Mouse (Mus musculus) hematopoietic stem cell, adult 5-6 weeks (primary cell): ENCODE data around the gene Gsk3a. TPM values are rescaled to one million over a fixed set of nuclear protein-coding genes. Genes with fewer than 3 reads are reported as not detected.

Experiments
- ATAC-seq, 2 experiments: fragments of 125-278 bp in 1 of 2; replicated peaks in 1 of 2; 2 replicates each; pipeline ENCODE4 v1.8.0; 2016 to 2017; ENCODE audit warnings: inconsistent platforms in 2 of 2, mild to moderate bottlenecking in 2 of 2, moderate number of reproducible peaks in 2 of 2, low read depth in 1 of 2, moderate TSS enrichment in 1 of 2; ENCODE audit not compliant: low FRiP score in 2 of 2, poor library complexity in 2 of 2, severe bottlenecking in 2 of 2, insufficient read depth in 1 of 2, low TSS enrichment in 1 of 2
- total RNA-seq: library from RNA; stranded (forward); fragments of 172-1452, 232-1000 nt; gene quantifications from 2 replicates; pipeline ENCODE4 v1.2.3, GENCODE M21; 2017

Gsk3a gene
- total RNA-seq, 1 experiment from 2014 or later: 66.5 TPM

GRCm38 (mm10) chr7:25261896-25262295, 24.2 kb upstream of the Gsk3a start:
- no peak for ATAC-seq

DNA sequence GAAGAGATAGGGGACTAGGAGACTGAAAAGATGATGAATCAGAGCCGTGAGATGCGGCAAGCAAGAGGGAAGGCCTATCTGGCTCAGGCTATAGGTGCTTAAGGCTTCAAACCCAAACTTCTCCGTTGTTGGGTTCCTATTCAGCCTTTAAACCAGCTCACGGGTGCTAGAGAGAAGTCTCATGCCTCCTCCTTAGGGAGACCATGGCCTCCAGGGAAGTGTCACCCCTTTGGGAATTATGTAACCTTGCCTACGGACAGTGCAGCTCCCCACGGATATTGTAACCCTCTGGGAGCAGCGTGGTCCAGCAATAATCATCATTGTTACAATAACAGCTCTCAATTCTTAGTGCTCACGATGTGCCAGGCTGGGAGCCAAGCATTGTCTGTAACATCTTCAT, 14.2 kb upstream of the Gsk3a start:
- ATAC-seq: no peak

- ATAC-seq: no peak
These were observed 13.6 kb upstream of the Gsk3a start for GRCm38 (mm10) chr7:25251071-25251791.

GRCm38 (mm10) chr7:25250141-25250972, 12.7 kb upstream of the Gsk3a start, which contains the start of gene Erf:
Gene Erf, minus strand, starts transcription at chr7:25250761.
- ATAC-seq: peak; percentile 46 to 73

DNA sequence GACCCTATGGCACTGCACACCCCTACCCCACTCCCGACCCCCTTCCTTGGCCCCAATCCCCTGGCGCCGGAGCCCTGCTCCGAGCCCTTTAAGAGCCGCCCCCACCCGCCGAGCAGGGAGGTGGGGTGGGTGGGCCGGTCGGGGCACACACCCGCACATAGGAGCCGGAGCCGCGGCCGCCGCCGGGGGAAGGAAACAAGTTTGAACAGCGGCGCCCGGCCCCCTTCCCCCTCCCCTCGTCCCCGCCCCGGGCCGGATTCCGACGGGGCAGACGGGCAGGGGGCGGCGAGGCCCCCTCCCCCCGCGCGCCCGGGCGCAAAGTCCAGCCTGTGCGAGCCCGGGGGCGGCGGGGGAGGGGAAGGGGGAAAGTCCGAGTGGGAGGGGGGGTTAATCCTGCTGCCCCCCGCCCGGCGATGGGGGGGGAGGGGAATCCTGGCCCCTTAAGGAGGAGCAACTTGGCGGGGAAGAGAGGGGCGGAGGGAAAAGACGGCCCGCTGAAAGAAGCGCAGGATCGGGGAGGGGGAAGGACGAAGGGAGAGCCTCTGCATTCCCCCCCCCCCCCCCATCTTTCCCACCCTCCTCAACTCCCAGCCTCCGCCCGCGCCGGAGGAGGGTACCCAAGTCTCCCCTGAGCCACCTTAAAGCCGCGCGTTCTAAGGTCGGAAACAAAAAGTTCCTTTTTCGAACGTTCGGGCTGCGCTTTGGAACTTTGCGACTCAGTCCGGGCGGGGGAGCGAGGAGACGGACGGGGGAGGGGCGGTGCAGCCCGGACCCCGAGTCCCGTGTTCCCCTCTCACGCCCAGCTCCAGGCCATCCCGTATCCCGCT, 11.9 kb upstream of the Gsk3a start:
- ATAC-seq: peak; percentile 19 to 20; a peak in 3 of 4 replicates

- peak in 1 of 2 experiments; percentile 10; a peak in 1 of 4 replicates for ATAC-seq
These were observed 11.2 kb upstream of the Gsk3a start for GRCm38 (mm10) chr7:25248846-25249313.

DNA sequence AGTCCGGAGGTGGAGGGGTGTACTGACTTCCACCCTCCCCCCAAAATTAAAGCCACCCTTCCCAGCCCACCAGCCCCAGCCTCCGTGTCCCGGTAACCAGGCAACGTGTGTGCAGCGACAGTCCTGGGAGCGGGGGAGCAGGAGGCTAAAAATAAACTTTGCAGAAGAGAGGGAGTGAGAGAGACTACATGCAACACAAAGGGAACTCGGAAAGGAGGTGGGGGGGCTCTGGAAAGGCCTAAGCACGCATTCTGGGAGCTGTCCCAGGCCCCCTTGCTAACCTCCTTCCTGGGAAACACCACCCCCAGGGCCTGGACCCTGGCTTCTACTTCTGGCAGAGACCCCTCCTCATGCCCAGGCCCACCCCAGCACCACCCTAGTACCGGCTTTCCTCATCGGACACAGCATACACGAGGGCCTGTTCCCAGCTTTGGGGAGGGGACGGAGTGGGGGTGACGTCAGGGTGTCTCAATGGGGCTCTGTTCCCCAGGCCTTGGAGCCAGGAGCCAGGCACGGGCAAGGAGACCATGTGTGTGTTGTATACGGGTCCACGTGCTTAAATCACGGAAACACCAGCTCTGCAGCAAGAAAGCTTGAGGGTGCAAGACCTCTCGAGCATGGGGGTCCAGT, 10.5 kb upstream of the Gsk3a start:
- ATAC-seq: peak in 1 of 2 experiments; percentile 14; a peak in 2 of 4 replicates

DNA sequence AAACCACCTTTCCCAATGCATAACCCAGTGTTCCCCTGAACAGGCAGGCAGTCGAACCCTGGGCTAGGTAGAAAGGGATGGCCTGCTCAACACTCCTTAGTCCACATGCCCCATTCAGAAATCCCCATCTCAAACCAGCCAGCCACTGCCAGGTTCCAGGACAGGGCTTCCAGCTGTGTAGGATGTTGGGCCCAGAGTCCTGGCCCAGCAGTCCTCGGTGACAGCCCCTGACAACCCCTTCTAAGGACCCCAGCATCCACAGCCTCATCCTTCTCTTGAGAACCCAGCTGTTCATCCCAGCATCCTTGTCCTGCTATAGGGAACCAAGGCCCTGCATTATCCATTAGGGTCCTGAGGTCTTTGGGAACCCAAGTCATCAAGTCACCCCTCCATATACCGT, 9.8 kb upstream of the Gsk3a start:
- no peak for ATAC-seq

GRCm38 (mm10) chr7:25246759-25247137, 9.1 kb upstream of the Gsk3a start:
- no peak for ATAC-seq

- ATAC-seq: no peak
These were observed 8.6 kb upstream of the Gsk3a start for GRCm38 (mm10) chr7:25246079-25246758.

DNA sequence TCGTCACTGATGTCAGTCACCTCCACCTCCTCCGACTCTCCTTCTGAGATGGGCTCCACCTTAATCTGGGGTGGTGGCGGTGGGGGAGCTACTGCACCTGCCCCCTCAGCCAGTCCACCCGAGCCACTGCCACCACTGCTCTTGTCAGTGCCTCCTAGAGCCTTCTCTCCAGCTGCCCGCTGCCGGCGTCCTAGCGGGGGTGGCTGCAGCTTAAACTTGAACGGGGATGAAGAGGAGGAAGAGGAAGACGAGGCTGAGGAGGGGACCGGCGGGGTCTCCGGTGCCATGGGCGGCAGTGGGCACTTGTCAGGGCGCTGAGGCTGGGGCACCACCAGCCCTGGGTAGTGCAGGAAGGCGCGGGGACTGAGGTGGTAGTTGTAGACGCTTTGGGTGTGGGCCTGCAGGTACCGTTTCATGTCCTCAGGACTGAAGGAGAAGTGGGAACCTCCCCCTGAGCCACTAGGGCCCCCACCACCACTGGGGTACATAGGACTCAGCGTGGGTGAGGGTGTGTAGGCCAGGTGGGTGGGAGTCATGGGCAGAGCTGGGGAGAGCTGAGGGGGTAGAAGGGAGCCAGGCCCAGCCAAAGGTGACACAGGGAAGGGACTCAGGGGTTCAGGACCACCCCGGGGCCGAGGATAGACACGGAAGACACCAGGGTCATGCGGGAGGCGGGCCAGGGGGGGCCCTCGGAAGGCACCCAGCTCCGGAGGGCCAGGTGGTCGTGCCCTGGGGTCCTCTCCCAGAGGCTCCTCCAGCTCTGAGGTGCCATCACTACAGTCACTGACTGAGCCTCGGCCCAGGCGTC, 7.1 kb upstream of the Gsk3a start:
- ATAC-seq: no peak

GRCm38 (mm10) chr7:25243361-25243760, 5.7 kb upstream of the Gsk3a start:
- ATAC-seq: no peak

DNA sequence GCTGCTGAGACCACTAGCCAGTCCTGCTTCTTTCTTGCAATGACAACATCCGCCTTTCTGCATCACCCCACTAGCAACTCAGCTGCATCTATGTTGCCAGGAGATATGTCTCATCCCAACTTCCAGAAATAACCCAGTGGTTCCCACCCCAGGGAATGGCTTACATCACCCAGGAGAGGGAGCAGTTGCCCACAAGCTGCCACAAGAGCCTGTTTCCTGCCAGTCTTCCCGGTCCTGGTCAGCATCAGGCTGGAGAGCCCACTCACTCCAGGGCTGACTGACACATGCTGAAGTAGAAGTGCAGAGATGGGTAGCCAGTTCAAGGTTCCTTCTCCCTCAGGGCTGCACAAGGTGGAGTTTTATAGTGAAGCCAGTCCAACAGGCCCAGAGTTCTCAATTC, 3.4 kb upstream of the Gsk3a start:
- no peak for ATAC-seq

GRCm38 (mm10) chr7:25240631-25241030, 3.0 kb upstream of the Gsk3a start:
- no peak for ATAC-seq

- ATAC-seq: peak; percentile 77 to 78
These were observed 1.4 kb upstream of the Gsk3a start for GRCm38 (mm10) chr7:25238829-25239623.
